Mouse (Mus musculus) heart, embryonic 13.5 days (tissue): ENCODE data around the gene Acsm2. TPM values are rescaled to one million over a fixed set of nuclear protein-coding genes. Genes with fewer than 3 reads are reported as not detected.
"Not testable (repeated sequence)": the region's sequence is repeated elsewhere in the genome, so short reads cannot be mapped to it uniquely, and the experiment has no call there.

ENCODE experiments used
- ATAC-seq: fragments of 200-750 bp; cut with Nextera tagmentation; 2 replicates; pipeline ENCODE4 v1.8.0; 2017; ENCODE audit warnings: moderate TSS enrichment; ENCODE audit not compliant: insufficient number of reproducible peaks, low FRiP score, low TSS enrichment; ENCODE audit errors: extremely low read depth
- H3K27ac ChIP-seq: fragments of 300-500 bp; sonication (generic); replicated peaks from 2 replicates; pipeline ENCODE4 v1.5.1; 2015; ENCODE audit warnings: moderate library complexity, mild to moderate bottlenecking, inconsistent platforms
- H3K27me3 ChIP-seq: fragments of 300-500 bp; sonication (generic); replicated peaks from 2 replicates; pipeline ENCODE4 v1.6.1; 2015; ENCODE audit warnings: mild to moderate bottlenecking, inconsistent platforms
- H3K36me3 ChIP-seq: fragments of 300-500 bp; sonication (generic); 2 replicates; pipeline ENCODE4 v1.6.1; 2015; ENCODE audit warnings: mild to moderate bottlenecking, inconsistent platforms
- H3K4me1 ChIP-seq: fragments of 300-500 bp; sonication (generic); 2 replicates; pipeline ENCODE4 v1.6.1; 2015; ENCODE audit warnings: inconsistent platforms
- H3K4me2 ChIP-seq: fragments of 300-500 bp; sonication (generic); 2 replicates; pipeline ENCODE4 v1.6.1; 2015; ENCODE audit warnings: inconsistent platforms, mild to moderate bottlenecking, moderate library complexity
- H3K4me3 ChIP-seq: fragments of 300-500 bp; sonication (generic); 2 replicates; pipeline ENCODE4 v1.5.1; 2015; ENCODE audit warnings: moderate library complexity, mild to moderate bottlenecking, inconsistent platforms
- H3K9ac ChIP-seq: fragments of 300-500 bp; sonication (generic); 2 replicates; pipeline ENCODE4 v1.6.1; 2015; ENCODE audit warnings: inconsistent platforms, mild to moderate bottlenecking, moderate library complexity
- H3K9me3 ChIP-seq: fragments of 300-500 bp; sonication (generic); 2 replicates; pipeline ENCODE4 v1.6.1; 2016; ENCODE audit warnings: inconsistent platforms
- WGBS: fragments of 180-500 bp; shearing (Covaris S2); methylation state at CpG from one replicate; pipeline ENCODE4 v1.1.7; 2015; ENCODE audit warnings: mixed read lengths; 5-methylcytosine and 5-hydroxymethylcytosine counted together
- polyA plus RNA-seq: library from polyadenylated mRNA; unstranded; fragments of >200 nt; fragmentation: Nextera tagmentation; extraction: Ambion mirVana; gene quantifications from 2 replicates; pipeline ENCODE4 v1.2.1, GENCODE M21; 2015

Acsm2 gene
- polyA plus RNA-seq, 1 experiment from 2014 or later = not detected

DNA sequence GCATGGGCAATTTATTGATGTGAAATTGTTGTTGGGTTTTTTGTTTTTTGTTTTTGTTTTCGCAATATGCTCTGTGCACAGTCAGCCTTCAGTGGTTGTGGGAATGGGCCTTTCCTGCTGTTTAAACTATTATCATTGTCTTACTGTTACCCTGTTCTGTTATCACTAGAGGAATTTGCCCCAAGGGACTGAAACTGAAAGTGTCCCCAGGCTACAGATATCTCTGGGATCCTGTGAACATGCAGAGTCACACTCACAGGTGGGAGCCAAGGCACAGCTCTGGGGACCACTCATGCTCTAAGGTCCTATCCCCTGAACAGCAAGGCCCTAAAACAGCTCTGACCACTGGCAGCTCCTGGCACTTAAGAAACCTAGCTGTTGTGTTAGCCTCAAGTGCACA, 27.0 kb upstream of the Acsm2 start:
- no peak for ATAC-seq
- no peaks in the 10 kb centered on the region for H3K36me3 ChIP-seq
- no peaks in the 10 kb centered on the region for H3K27me3 ChIP-seq
- 74% methylated on average over 1 of the region's 1 CpGs for WGBS
- no peaks in the 10 kb centered on the region for H3K9me3 ChIP-seq
- H3K4me1 ChIP-seq = no peaks in the 10 kb centered on the region
- H3K9ac ChIP-seq = no peak overlapping the region
- no peak overlapping the region for H3K4me2 ChIP-seq
- H3K27ac ChIP-seq = no peak overlapping the region
- no peak overlapping the region for H3K4me3 ChIP-seq

DNA sequence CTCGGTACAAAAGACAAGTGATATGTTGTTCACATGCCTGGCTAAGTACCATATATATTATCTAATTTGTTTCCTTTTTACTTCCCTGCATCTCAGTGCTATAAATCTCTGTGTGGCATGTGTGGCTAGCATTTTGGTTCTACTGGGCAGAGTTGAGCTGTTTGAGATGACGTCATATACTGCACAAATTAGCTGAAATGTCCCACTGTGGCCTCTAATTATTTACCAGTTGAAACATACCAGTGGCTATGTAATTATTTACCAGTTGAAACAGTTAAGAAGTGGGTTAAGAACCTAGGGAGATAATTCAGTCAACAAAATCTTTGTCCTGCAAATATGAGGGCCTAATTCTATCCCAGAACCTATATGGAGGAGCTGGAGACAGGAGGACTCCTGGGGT, 26.6 kb upstream of the Acsm2 start:
- H3K27me3 ChIP-seq = no peaks in the 10 kb centered on the region
- no peak for ATAC-seq
- WGBS = 55% methylated on average over 2 of the region's 2 CpGs

DNA sequence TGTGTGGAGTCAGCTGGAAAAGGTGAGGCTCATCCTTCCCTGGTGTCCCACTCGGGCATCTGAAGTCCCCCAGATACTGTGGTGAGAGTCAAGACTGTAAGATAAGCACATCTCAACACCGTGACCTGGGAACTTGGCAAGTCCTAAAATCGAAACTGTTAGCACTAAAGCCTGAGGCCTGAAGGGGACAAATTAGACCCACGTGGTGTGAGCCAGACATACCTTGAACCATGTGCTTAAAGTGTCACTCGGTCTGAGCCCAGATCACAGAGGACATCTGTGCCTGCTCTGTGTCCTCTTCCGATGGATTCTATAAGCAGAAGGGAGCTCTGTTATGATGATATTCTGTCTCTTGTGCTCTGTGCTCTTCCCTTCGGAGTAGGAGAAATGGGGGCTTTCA, 25.5 kb upstream of the Acsm2 start:
- H3K27ac ChIP-seq = no peak overlapping the region
- H3K4me1 ChIP-seq = no peaks in the 10 kb centered on the region
- no peaks in the 10 kb centered on the region for H3K9me3 ChIP-seq
- no peak overlapping the region for H3K4me2 ChIP-seq
- no peak for ATAC-seq
- H3K27me3 ChIP-seq = no peaks in the 10 kb centered on the region
- no peaks in the 10 kb centered on the region for H3K36me3 ChIP-seq
- no peak overlapping the region for H3K4me3 ChIP-seq
- H3K9ac ChIP-seq = no peak overlapping the region
- 52% methylated on average over 7 of the region's 7 CpGs for WGBS

More for the DNA sequence above, 26.6 kb upstream of the Acsm2 start:
- no peak overlapping the region for H3K4me2 ChIP-seq
- no peak overlapping the region for H3K9ac ChIP-seq
- H3K4me3 ChIP-seq = no peak overlapping the region
- H3K27ac ChIP-seq = no peak overlapping the region
- no peaks in the 10 kb centered on the region for H3K36me3 ChIP-seq
- H3K9me3 ChIP-seq = no peaks in the 10 kb centered on the region
- H3K4me1 ChIP-seq = no peaks in the 10 kb centered on the region

DNA sequence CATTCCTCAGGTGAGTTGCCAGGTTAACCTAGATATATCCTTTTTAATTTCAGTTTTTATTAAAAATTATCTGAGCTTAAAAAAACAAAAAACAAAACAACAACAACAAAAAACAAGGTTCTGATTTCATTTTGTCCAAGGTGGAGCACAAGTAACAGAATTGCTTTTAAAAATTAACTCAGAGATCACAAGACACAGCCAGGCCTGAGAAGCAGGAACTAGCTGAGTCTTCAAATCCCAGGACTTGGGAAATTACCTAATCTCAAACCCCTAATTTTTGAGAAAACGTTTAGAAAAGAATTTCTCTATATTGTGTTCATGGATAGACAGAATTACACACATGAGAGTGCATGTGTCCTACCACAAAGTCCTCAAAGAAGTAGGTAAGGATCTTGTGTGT, 21.2 kb upstream of the Acsm2 start:
- Histone ChIP-seq H3K27me3 (no peaks in the 10 kb centered on the region), H3K9me3 (no peaks in the 10 kb centered on the region), H3K4me1 (no peaks in the 10 kb centered on the region), H3K9ac (no peak overlapping the region), H3K4me3 (no peak overlapping the region), H3K4me2 (no peak overlapping the region), H3K36me3 (no peaks in the 10 kb centered on the region), H3K27ac (no peak overlapping the region)
- 27% methylated on average over 1 of the region's 1 CpGs for WGBS
- ATAC-seq = no peak

DNA sequence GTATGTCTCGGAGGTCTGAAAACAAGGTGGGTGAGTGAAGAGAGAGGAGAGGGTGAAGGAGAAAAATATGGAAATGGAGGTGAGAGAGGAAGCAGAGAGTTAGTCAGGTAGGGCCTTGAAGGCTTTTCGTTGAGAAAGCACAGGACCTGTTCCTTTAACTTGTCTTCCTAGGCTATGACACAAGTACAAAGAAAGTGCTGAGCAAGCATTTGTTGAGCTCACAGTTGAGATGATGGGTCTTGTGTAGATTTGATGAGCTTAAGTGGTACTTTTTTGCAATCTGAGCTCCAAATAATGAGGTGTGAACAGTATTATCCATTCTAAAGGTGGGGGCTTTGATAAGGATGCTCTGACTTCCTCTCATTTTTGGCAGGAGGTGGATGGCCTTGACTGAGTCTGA, 19.8 kb upstream of the Acsm2 start:
- 56% methylated on average over 2 of the region's 2 CpGs for WGBS
- Histone ChIP-seq H3K27me3 (no peaks in the 10 kb centered on the region), H3K9me3 (no peaks in the 10 kb centered on the region), H3K4me2 (no peak overlapping the region), H3K4me3 (no peak overlapping the region), H3K9ac (no peak overlapping the region), H3K4me1 (no peaks in the 10 kb centered on the region), H3K36me3 (no peaks in the 10 kb centered on the region), H3K27ac (no peak overlapping the region)
- no peak for ATAC-seq

DNA sequence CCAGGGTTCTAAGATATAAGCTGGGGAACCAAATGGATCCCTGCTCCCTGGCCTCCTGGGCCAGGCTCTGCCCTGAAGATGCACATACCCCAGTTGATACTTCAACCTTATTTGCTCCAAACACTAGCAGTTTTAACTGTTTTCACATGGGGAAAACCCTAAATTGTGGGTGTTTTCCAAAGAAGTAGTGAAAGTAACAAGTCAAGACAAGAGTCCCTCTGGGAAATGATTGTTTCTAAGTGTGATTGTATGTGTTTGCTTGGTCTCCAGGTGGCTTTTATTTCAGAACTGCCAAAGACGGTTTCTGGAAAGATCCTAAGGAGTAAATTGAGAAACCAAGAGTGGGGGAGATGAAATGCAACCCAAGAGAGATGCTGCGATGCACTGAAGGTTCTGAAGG, 11.7 kb upstream of the Acsm2 start:
- 70% methylated on average over 2 of the region's 2 CpGs for WGBS
- H3K27ac ChIP-seq = no peak overlapping the region
- H3K4me3 ChIP-seq = no peak overlapping the region
- no peaks in the 10 kb centered on the region for H3K4me1 ChIP-seq
- no peak overlapping the region for H3K4me2 ChIP-seq
- ATAC-seq = no peak
- H3K9me3 ChIP-seq = no peaks in the 10 kb centered on the region
- no peaks in the 10 kb centered on the region for H3K36me3 ChIP-seq
- H3K27me3 ChIP-seq = no peaks in the 10 kb centered on the region
- no peak overlapping the region for H3K9ac ChIP-seq

DNA sequence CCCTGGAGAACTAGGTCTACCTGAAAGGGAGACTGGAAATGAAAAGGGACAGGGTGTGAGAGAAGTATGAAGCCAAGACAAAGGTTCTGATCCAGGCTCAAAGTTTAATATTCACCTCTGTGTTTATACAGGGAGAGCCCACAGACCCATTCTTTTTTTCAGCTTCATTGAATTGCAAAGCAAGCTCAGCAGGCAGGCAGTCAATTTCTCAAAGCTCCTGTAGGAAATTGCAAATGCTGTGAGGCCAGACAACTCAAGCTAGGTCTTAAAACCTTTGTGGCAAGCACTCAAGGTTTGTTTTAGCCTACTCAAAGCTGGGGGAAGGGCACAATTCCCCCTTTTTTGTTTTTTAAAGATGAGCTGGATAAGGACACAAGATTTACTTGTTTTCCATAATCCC, 8.6 kb upstream of the Acsm2 start:
- H3K27ac ChIP-seq = no peak overlapping the region
- no peaks in the 10 kb centered on the region for H3K9me3 ChIP-seq
- H3K27me3 ChIP-seq = no peaks in the 10 kb centered on the region
- no peaks in the 10 kb centered on the region for H3K36me3 ChIP-seq
- H3K4me2 ChIP-seq = no peak overlapping the region
- H3K9ac ChIP-seq = no peak overlapping the region
- ATAC-seq = no peak
- no peaks in the 10 kb centered on the region for H3K4me1 ChIP-seq
- H3K4me3 ChIP-seq = no peak overlapping the region

DNA sequence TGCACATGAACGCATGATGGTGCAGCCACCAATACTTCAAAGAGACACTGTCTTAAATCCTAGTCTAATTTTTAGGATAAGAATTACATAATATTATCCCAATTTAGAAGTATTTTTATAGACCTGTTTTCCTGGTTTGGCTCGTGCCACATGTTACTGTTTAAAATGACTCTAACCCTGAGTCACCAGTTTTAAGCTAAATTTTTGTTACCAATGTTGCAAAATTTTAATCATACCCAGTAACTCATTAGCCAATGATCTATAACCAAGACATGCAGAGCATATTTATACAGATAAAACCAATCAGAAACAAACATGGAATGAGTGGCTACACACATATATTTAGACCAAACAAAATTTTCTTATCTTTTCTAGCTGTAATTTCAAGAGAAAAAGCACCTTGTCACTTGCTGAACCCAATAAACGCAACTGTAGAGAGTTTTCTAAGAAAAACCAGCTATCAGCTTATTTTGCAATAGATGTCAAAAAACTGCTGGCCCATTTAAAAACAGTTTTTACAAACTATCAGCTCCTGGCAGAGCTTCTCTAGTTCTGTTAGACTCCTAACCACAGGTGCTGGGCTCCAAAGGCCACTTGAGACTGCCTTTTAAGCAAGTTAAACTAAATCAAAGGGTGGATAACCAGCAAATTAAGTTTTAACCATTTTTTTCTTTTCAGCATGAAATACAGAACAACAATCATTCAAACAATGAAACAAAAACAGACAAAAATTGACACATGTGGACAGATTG, 3.5 kb upstream of the Acsm2 start:
- Histone ChIP-seq H3K27ac (no peak overlapping the region), H3K4me2 (no peak overlapping the region), H3K27me3 (no peaks in the 10 kb centered on the region), H3K4me1 (no peaks in the 10 kb centered on the region), H3K4me3 (no peak overlapping the region), H3K9me3 (no peaks in the 10 kb centered on the region), H3K36me3 (no peaks in the 10 kb centered on the region), H3K9ac (no peak overlapping the region)
- 70% methylated on average over 3 of the region's 3 CpGs for WGBS
- ATAC-seq = no peak

DNA sequence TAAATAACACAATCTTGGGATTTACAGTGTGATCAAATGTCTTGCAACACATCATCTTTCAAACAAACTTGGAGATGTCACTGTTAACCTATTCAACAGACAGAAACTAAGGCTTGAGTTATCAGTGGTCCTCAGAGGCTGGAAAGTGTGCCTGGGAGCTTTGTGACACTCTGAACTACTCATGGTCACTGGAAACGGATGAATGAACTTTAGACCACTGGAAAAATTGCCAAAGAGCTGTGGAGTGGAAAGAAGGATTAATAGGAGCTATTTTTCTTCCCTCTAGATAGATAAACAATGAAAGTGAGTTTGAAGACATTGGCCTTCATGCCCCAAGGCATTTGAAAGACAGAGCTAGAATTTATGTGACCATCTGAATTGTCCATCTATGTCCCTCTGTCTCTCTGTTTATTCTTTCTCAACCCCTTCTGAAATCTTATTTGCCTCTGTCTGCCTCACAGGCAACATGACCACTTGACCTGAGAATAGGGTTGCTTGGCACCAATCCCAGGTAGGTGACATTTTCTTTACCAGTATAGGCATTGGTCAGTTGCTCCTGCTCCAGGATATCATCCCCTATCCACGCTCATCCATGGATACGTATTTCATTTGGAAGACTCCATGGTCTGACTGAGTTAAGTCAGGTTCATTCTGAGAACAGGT, 5.8 kb downstream of the Acsm2 start:
- no peak for ATAC-seq
- H3K27me3 ChIP-seq = no peaks in the 10 kb centered on the region
- 67% methylated on average over 3 of the region's 3 CpGs for WGBS
- H3K36me3 ChIP-seq = no peaks in the 10 kb centered on the region
- H3K4me2 ChIP-seq = no peak overlapping the region
- no peaks in the 10 kb centered on the region for H3K4me1 ChIP-seq
- no peak overlapping the region for H3K4me3 ChIP-seq
- H3K9ac ChIP-seq = no peak overlapping the region
- H3K9me3 ChIP-seq = no peaks in the 10 kb centered on the region
- H3K27ac ChIP-seq = no peak overlapping the region

DNA sequence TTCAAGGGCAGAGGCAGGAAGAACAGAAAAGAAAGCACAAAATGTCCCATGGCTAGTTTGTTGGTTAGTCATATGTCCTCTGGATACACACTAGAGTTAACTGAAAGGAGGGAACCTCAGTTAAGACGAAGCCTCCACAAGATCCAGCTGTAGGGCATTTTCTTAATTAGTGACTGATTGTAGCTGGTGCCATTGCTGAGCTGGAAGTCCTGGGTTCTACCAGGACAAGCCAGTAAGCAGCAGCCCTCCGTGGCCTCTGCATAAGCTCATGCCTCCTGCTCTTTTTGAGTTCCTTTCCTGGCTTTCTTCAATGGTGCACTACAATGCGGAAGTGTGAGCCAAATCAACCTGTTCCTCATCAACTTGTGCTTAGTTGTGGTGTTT, 6.3 kb downstream of the Acsm2 start:
- no peak overlapping the region for H3K27ac ChIP-seq
- H3K27me3 ChIP-seq = no peaks in the 10 kb centered on the region
- H3K4me1 ChIP-seq = no peaks in the 10 kb centered on the region
- no peaks in the 10 kb centered on the region for H3K36me3 ChIP-seq
- H3K9ac ChIP-seq = no peak overlapping the region
- 70% methylated on average over 3 of the region's 3 CpGs for WGBS
- ATAC-seq = no peak
- H3K4me2 ChIP-seq = no peak overlapping the region
- H3K4me3 ChIP-seq = no peak overlapping the region
- H3K9me3 ChIP-seq = no peaks in the 10 kb centered on the region

DNA sequence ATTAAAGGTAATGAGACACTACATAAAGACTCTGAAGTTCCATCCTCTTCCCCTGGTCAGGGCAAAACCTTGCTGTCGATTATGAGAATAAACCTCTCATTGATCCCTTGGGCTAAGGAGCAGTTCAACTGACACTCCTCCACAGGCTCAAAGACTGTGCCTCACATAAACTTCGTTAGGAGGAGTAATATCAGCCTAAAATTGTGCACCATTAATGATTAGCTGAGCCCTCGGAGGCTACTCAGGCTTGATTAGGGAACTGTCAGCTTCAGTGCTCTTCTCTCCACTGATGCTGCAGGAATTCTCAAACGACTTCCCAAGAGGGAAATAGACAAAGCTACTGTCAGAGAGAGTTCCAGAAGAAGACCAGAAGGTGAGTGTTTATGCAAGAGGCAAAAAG, 7.3 kb downstream of the Acsm2 start:
- H3K27me3 ChIP-seq = no peaks in the 10 kb centered on the region
- no peak overlapping the region for H3K27ac ChIP-seq
- H3K9me3 ChIP-seq = no peaks in the 10 kb centered on the region
- ATAC-seq = no peak
- no peak overlapping the region for H3K4me3 ChIP-seq
- no peaks in the 10 kb centered on the region for H3K4me1 ChIP-seq
- no peak overlapping the region for H3K9ac ChIP-seq
- 41% methylated on average over 4 of the region's 4 CpGs for WGBS
- H3K36me3 ChIP-seq = no peaks in the 10 kb centered on the region
- no peak overlapping the region for H3K4me2 ChIP-seq

DNA sequence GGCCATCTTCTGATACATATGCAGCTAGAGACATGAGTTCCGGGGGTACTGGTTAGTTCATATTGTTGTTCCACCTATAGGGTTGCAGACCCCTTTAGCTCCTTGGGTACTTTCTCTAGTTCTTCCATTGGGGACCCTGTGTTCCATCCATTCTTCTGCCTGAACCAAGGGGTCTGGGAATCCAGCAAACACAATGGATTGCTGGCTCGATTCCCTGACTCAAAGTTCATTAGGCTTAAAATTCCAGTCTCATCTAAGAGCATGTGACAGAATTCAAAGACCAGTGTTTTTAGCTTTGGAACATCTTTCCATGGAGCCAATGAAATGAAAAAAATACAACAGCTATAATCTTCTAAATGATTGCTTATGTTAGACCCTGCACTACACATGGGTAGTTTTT, 8.3 kb downstream of the Acsm2 start:
- ATAC-seq, H3K9ac ChIP-seq, H3K27ac ChIP-seq, H3K36me3 ChIP-seq, H3K9me3 ChIP-seq, H3K4me1 ChIP-seq, H3K27me3 ChIP-seq, H3K4me3 ChIP-seq, H3K4me2 ChIP-seq: not testable (repeated sequence)
- 72% methylated on average over 2 of the region's 2 CpGs for WGBS
